Mouse (Mus musculus) monocyte, adult 5-6 weeks (primary cell): Measurements from ENCODE around the gene 4921536K21Rik. TPM values are rescaled to one million over a fixed set of nuclear protein-coding genes. Genes with fewer than 3 reads are reported as not detected.

ENCODE experiments used
- ATAC-seq: fragments of 153-309, 156-312 bp; replicated peaks from 2 replicates; pipeline ENCODE4 v1.8.0; 2017; ENCODE audit warnings: mild to moderate bottlenecking; ENCODE audit not compliant: low TSS enrichment, insufficient number of reproducible peaks, severe bottlenecking, poor library complexity, low FRiP score
- total RNA-seq: library from RNA; stranded (forward); fragments of 200-1000, 200-491, 200-594 nt; gene quantifications from 3 replicates; pipeline ENCODE4 v1.2.3, GENCODE M21; 2017

The 4921536K21Rik gene
- not detected in 3 replicates for total RNA-seq

- ATAC-seq: peak; percentile 98
Observed at GRCm38 (mm10) chr11:3894406-3895281, at the start of gene 4921536K21Rik, which contains the start of gene Dusp18. Gene 4921536K21Rik, minus strand, starts transcription at chr11:3895098. Gene Dusp18, plus strand, starts transcription at chr11:3895240.

GRCm38 (mm10) chr11:3941371-3941770 is 46.5 kb upstream of the 4921536K21Rik start:
- ATAC-seq: no peak

GRCm38 (mm10) chr11:3937321-3937874 is 42.5 kb upstream of the 4921536K21Rik start:
- ATAC-seq: no peak

- ATAC-seq: no peak
Observed at GRCm38 (mm10) chr11:3936318-3936717, 41.4 kb upstream of the 4921536K21Rik start.

- no peak for ATAC-seq
Observed at GRCm38 (mm10) chr11:3935135-3935534, 40.2 kb upstream of the 4921536K21Rik start.

GRCm38 (mm10) chr11:3933756-3934285 is 38.9 kb upstream of the 4921536K21Rik start:
- no peak for ATAC-seq

- peak; percentile 79 for ATAC-seq
Observed at GRCm38 (mm10) chr11:3931511-3932211, 36.8 kb upstream of the 4921536K21Rik start, which contains the start of gene Tcn2. Gene Tcn2, minus strand, starts transcription at chr11:3932159.

GRCm38 (mm10) chr11:3930931-3931330 is 36.0 kb upstream of the 4921536K21Rik start:
- ATAC-seq: no peak

GRCm38 (mm10) chr11:3930019-3930418 is 35.1 kb upstream of the 4921536K21Rik start:
- ATAC-seq: peak; percentile 67

- no peak for ATAC-seq
Observed at GRCm38 (mm10) chr11:3925916-3926315, 31.0 kb upstream of the 4921536K21Rik start.

GRCm38 (mm10) chr11:3922731-3923130 is 27.8 kb upstream of the 4921536K21Rik start:
- ATAC-seq: no peak

GRCm38 (mm10) chr11:3922115-3922514 is 27.2 kb upstream of the 4921536K21Rik start:
- ATAC-seq: no peak

GRCm38 (mm10) chr11:3921281-3921850 is 26.5 kb upstream of the 4921536K21Rik start:
- ATAC-seq: peak; percentile 48; the same call in 1 of the 2 replicates

GRCm38 (mm10) chr11:3920476-3920875 is 25.6 kb upstream of the 4921536K21Rik start:
- ATAC-seq: no peak

GRCm38 (mm10) chr11:3918738-3919137 is 23.8 kb upstream of the 4921536K21Rik start:
- ATAC-seq: no peak

GRCm38 (mm10) chr11:3914109-3914840 is 19.4 kb upstream of the 4921536K21Rik start, which contains the start of gene Slc35e4:
Gene Slc35e4, minus strand, starts transcription at chr11:3914664.
- ATAC-seq: peak; percentile 51

- ATAC-seq: peak; percentile 48
Observed at GRCm38 (mm10) chr11:3913316-3914108, 18.6 kb upstream of the 4921536K21Rik start.
